Mouse (Mus musculus): ENCODE measurements around the gene Zkscan4.

Gene Zkscan4

GRCm38 (mm10) chr13:21530136-21530535 lies 51.4 kb downstream of the Zkscan4 start:
- DNase-seq (ENCODE audit: low spot score), result no peak

GRCm38 (mm10) chr13:21530781-21531201 lies 52.1 kb downstream of the Zkscan4 start, which contains the start of gene Zkscan8:
TSS of gene Zkscan8 (minus strand) at chr13:21531120.
- DNase-seq (ENCODE audit: low spot score), result peak; percentile 83
